Mouse (Mus musculus) kidney, postnatal 0 days (tissue): Measurements from ENCODE around the gene Slco1b2. TPM values are rescaled to one million over a fixed set of nuclear protein-coding genes. Genes with fewer than 3 reads are reported as not detected.

Source experiments
- ATAC-seq: fragments of 200-750 bp; cut with Nextera tagmentation; replicated peaks from 2 replicates; pipeline ENCODE4 v1.8.0; 2017; ENCODE audit warnings: low read depth, moderate number of reproducible peaks, moderate TSS enrichment, moderate library complexity; ENCODE audit not compliant: low FRiP score
- DNase-seq: peaks from one replicate; pipeline ENCODE4 v3.0.0-alpha.2; 2016; ENCODE audit warnings: low spot score
- H3K27ac ChIP-seq: fragments of 300-500 bp; sonication (generic); 2 replicates; pipeline ENCODE4 v1.5.1; 2014; ENCODE audit warnings: mild to moderate bottlenecking
- H3K27me3 ChIP-seq: fragments of 300-500 bp; sonication (generic); 2 replicates; pipeline ENCODE4 v1.6.1; 2014; ENCODE audit warnings: low read length, mixed read lengths; ENCODE audit not compliant: insufficient read depth
- H3K36me3 ChIP-seq: fragments of 300-500 bp; sonication (generic); 2 replicates; pipeline ENCODE4 v1.6.1; 2014; ENCODE audit warnings: low read length, mixed read lengths; ENCODE audit not compliant: insufficient read depth
- H3K4me1 ChIP-seq: fragments of 300-500 bp; sonication (generic); replicated peaks from 2 replicates; pipeline ENCODE4 v1.6.1; 2014; ENCODE audit warnings: antibody characterized with exemption, low read length, mixed read lengths; ENCODE audit not compliant: insufficient read depth
- H3K4me2 ChIP-seq: fragments of 300-500 bp; sonication (generic); 2 replicates; pipeline ENCODE4 v1.6.1; 2014; ENCODE audit warnings: mild to moderate bottlenecking, low read length, moderate library complexity, mixed read lengths
- H3K4me3 ChIP-seq: fragments of 300-500 bp; sonication (generic); replicated peaks from 2 replicates; pipeline ENCODE4 v1.5.1; 2014; ENCODE audit warnings: low read depth, low read length
- H3K9ac ChIP-seq: fragments of 300-500 bp; sonication (generic); 2 replicates; pipeline ENCODE4 v1.6.1; 2014; ENCODE audit warnings: low read depth, low read length
- H3K9me3 ChIP-seq: fragments of 300-500 bp; sonication (generic); replicated peaks from 2 replicates; pipeline ENCODE4 v1.6.1; 2016; ENCODE audit warnings: low read length, inconsistent platforms, mixed read lengths
- CTCF ChIP-seq: IDR thresholded peaks from 2 replicates; pipeline ENCODE4 v1.5.1; 2016; ENCODE audit warnings: antibody characterized with exemption, low read depth, mild to moderate bottlenecking, moderate library complexity
- WGBS: fragments of 180-500 bp; shearing (Covaris S2); extraction: QIAGEN DNeasy Blood & Tissue Kit; methylation state at CpG from one replicate; pipeline ENCODE4 v1.1.7; 2014; 5-methylcytosine and 5-hydroxymethylcytosine counted together
- polyA plus RNA-seq: library from polyadenylated mRNA; unstranded; fragments of >200 nt; fragmentation: Nextera tagmentation; extraction: Ambion mirVana; gene quantifications from 2 replicates; pipeline ENCODE4 v1.2.1, GENCODE M21; 2015

Gene Slco1b2
- polyA plus RNA-seq, 1 experiment from 2014 or later = 0.03 TPM

DNA sequence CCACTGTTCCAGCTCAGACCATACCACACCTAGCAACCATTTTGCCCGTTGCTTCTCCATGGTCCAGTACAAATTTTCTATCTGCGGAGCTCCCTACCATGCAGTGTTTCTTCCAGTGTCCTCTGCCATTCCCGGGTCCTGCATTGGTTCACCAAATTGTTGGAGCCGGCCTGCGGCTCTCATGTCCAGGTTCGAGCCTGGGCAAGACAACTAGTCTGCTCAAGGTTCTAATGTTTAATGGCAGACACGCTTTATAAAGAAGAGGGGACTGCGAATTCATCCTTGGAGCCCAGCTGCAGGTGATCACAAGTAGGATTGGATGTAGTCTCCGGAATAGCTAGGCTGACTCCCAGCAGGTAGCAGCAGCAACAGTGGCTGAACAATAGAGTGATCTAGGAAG lies 28.4 kb upstream of the Slco1b2 start:
- no peak overlapping the region for H3K27ac ChIP-seq
- WGBS = 77% methylated on average over 9 of the region's 9 CpGs
- H3K27me3 ChIP-seq = no peaks in the 10 kb centered on the region
- no peak for ATAC-seq
- TF ChIP-seq CTCF = no peak
- no peak overlapping the region for H3K9ac ChIP-seq
- no peak overlapping the region for H3K4me3 ChIP-seq
- no peak for DNase-seq
- peaks cover 4% of the 10 kb centered on the region; the same call in 1 of the 2 replicates for H3K9me3 ChIP-seq
- no peaks in the 10 kb centered on the region for H3K36me3 ChIP-seq
- H3K4me1 ChIP-seq = no peaks in the 10 kb centered on the region
- H3K4me2 ChIP-seq = no peak overlapping the region

DNA sequence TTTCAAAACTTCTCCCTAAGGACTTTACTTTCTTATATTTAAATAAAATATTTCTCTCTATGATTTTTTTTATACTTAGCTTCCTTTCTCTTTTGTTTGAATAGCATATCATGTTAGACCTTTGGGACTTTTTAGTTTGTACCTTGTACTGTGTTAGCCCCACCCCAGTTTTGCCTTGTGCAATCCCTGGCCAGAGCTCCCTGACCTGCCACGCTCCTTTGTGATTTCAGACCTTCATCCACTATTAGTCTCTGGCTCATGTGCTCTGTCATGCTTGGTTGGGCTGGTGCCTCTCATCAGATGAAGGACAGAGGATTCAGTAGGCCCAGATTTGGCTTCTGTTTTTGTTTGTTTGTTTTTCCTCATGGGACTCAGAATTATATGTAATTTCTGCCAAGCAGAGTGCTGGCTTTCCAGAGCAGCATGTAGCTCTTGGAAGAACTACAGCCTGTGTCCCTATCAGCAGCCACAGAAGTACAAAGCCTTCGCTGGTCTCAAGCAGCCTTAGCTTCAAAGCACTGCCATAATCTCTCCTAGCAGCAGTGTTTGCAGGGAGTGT lies 18.5 kb upstream of the Slco1b2 start:
- Histone ChIP-seq H3K27ac (no peak overlapping the region), H3K36me3 (no peaks in the 10 kb centered on the region), H3K4me3 (no peak overlapping the region), H3K27me3 (no peaks in the 10 kb centered on the region), H3K4me1 (no peaks in the 10 kb centered on the region), H3K9ac (no peak overlapping the region), H3K9me3 (no peaks in the 10 kb centered on the region), H3K4me2 (no peak overlapping the region)
- 61% methylated on average over 2 of the region's 2 CpGs for WGBS
- ATAC-seq (no peak), DNase-seq (no peak)
- no peak for TF ChIP-seq CTCF

GRCm38 (mm10) chr6:141614017-141614416 lies 15.3 kb upstream of the Slco1b2 start:
- no peaks in the 10 kb centered on the region for H3K9me3 ChIP-seq
- no peak for DNase-seq

DNA sequence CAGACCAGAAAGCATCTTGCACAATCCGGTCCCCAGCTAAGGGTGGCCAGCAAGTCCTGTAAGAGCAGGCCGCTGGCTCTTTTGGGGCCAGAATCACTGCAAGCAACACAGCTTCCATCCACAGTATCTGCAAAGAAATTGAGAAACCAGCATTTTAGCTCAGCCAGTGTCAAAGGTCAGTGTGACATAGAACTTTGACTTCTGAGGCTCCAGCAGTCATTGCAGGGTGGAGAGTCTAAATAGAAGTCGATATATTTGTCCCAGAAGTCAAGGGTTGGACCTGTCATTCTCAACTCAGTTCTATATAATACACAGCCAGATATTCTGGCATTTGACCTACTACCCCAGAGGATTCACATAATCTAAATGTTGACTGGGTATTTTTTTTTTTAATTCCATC lies 14.0 kb upstream of the Slco1b2 start:
- DNase-seq (no peak), ATAC-seq (no peak)
- TF ChIP-seq CTCF = no peak
- Histone ChIP-seq H3K4me2 (no peak overlapping the region), H3K36me3 (no peaks in the 10 kb centered on the region), H3K27me3 (no peaks in the 10 kb centered on the region), H3K27ac (no peak overlapping the region), H3K9ac (no peak overlapping the region), H3K4me3 (no peak overlapping the region), H3K4me1 (no peaks in the 10 kb centered on the region), H3K9me3 (no peaks in the 10 kb centered on the region)
- WGBS = 87% methylated on average over 3 of the region's 3 CpGs

More at GRCm38 (mm10) chr6:141614017-141614416, 15.3 kb upstream of the Slco1b2 start:
- Histone ChIP-seq H3K4me2 (no peak overlapping the region), H3K27ac (no peak overlapping the region), H3K4me3 (no peak overlapping the region), H3K4me1 (no peaks in the 10 kb centered on the region), H3K27me3 (no peaks in the 10 kb centered on the region), H3K36me3 (no peaks in the 10 kb centered on the region), H3K9ac (no peak overlapping the region)
- no peak for TF ChIP-seq CTCF
- ATAC-seq = no peak

DNA sequence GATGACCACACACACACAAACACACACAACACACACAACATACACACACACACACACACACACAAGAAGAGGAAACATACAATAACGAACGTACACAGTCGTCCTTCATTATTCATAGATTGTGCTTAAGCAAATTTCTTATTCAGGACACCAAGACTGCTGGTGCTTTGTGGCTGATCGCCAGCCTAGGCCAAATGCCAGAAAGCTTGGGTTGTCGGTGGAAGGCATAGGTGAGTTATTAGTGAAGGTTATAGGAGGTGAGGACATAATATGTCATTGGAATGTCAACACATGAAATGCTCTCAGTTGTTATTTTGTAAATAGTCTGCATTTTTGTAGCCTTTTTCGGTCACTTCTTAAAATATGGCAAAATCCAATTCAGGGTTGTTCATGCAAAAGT lies 3.6 kb downstream of the Slco1b2 start:
- no peaks in the 10 kb centered on the region for H3K27me3 ChIP-seq
- H3K36me3 ChIP-seq = no peaks in the 10 kb centered on the region
- H3K9me3 ChIP-seq = no peaks in the 10 kb centered on the region
- H3K4me3 ChIP-seq = no peak overlapping the region
- TF ChIP-seq CTCF = no peak
- H3K27ac ChIP-seq = no peak overlapping the region
- no peaks in the 10 kb centered on the region for H3K4me1 ChIP-seq
- ATAC-seq (no peak), DNase-seq (no peak)
- H3K4me2 ChIP-seq = no peak overlapping the region
- 79% methylated on average over 6 of the region's 6 CpGs for WGBS
- no peak overlapping the region for H3K9ac ChIP-seq

- no peaks in the 10 kb centered on the region for H3K27me3 ChIP-seq
- H3K4me3 ChIP-seq = no peak overlapping the region
- H3K4me2 ChIP-seq = no peak overlapping the region
- DNase-seq (peak; percentile 16), ATAC-seq (no peak)
- WGBS = 44% methylated on average over 2 of the region's 2 CpGs
- no peak overlapping the region for H3K9ac ChIP-seq
- H3K4me1 ChIP-seq = no peaks in the 10 kb centered on the region
- no peaks in the 10 kb centered on the region for H3K36me3 ChIP-seq
- no peaks in the 10 kb centered on the region for H3K9me3 ChIP-seq
- no peak for TF ChIP-seq CTCF
- no peak overlapping the region for H3K27ac ChIP-seq
Observed at GRCm38 (mm10) chr6:141635250-141635649, 5.9 kb downstream of the Slco1b2 start.

DNA sequence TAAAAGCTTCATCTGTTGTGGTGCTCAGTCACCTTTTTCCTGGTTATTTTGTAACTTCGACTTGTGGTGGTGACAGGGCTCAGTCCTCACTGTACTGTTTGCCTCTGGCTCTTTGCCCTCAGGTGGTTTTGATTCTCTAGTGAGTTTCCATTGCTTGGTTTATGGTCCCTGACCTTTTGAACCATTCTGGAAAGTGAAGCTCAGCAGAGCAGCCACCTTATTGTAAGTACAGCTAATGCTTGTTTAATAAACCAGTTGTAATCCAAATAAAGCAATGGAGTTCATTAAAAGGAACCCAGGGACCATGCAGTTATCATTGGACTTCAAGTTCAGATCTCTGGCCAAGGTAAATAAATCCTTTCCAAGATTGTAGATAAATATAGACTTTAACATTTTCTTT lies 11.3 kb downstream of the Slco1b2 start:
- H3K4me3 ChIP-seq = no peak overlapping the region
- H3K27ac ChIP-seq = no peak overlapping the region
- H3K27me3 ChIP-seq = no peaks in the 10 kb centered on the region
- H3K9me3 ChIP-seq = no peaks in the 10 kb centered on the region
- no peak overlapping the region for H3K4me2 ChIP-seq
- no peak for TF ChIP-seq CTCF
- H3K36me3 ChIP-seq = no peaks in the 10 kb centered on the region
- no peak for DNase-seq
- H3K4me1 ChIP-seq = no peaks in the 10 kb centered on the region
- 34% methylated on average over 1 of the region's 1 CpGs for WGBS
- H3K9ac ChIP-seq = no peak overlapping the region
- ATAC-seq = no peak
